Mouse (Mus musculus): ENCODE results near the gene Gm9195.

The Gm9195 gene

DNA sequence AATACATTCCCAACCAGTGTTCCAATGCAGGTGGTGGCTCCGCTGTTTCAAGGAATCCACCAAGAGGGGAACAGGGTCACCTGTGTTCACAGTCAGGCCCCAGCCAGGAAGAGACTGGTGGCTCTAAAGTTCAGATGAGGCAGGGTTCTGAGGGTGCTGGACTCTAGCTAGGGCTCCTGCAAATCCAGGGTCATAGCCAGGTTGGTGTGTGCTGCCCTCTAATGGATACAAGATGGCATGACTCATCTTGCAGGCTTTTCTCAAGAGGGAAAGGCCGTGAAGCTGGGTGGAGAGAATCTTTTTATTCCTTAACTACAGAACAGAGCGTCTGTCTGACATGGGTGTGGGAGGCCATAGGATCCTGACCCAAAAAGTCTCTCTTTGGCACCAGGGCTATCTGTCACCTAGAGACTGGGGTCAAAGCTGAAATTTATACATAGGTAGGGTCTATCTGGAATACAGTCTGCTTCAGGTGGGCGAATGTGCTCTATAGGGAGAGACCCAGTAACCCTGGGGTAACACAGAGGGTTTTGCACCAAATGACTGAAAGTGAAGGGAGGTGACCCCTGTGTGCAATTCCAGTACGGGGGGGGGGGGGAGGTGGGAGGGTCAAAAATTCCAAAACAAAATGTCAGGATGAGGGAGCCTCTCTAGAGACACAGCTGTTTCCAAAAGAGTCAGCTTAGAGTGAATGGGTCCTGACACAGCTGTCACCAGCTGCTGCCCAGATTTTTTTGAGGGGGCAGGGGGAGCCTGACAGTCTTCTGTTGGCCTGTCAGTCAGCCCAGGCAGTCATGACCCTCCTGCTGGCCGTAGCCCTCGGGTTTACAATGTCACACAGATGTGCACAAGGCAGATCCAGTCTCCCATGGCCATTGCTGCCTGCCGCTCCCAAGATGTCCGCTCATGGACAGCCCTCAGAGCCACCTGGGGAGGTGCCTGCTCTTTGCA is 44.2 kb downstream of the Gm9195 start:
- in situ Hi-C loops (cut with MboI, MseI), result loop anchor here in 1 of 2 experiments (5.0 kb wide), 1 partner anchor 75 kb away; no protein-coding TSS in a partner anchor

DNA sequence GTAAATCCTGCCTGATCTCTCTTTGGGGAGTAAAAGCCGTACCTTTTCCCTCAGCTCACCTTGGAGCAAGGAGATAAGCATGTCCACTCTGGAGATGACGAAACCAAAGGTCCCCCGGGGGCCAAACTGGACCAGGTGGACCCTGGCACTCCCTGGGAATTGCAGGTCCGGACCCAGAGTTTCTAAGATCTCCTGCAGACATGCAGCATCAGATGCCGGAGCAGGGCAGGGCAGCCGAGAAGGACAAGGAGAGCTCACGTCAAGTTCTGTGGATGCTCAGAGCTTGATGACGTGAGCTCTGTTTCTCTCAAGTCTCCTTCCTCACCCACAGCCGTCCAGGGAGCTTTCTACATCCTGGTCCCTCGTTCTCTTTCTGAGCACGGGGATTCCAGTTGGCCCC is 48.7 kb downstream of the Gm9195 start:
- in situ Hi-C loops (cut with MboI, MseI), result no loop called here

DNA sequence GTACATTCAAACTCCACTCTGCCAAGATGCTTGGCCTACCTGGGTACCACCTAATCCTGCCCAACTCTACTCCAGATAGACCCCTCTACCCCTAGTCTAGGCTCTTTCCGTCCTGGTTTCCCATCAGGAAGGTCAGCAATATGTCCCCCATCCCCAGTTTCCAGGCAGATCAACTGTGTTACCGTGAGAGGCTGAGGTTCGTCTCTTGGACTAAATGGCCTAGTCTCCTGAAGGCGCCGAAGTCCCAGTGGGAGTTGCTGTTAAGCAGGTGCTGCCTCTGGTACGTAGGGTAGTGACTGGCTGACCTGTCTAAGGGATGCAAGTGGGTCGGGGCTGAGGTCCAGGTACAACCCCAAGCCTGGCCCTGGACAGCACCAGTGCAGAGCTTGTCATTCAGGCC is 50.7 kb downstream of the Gm9195 start:
- in situ Hi-C loops (cut with MboI, MseI), result no loop called here

DNA sequence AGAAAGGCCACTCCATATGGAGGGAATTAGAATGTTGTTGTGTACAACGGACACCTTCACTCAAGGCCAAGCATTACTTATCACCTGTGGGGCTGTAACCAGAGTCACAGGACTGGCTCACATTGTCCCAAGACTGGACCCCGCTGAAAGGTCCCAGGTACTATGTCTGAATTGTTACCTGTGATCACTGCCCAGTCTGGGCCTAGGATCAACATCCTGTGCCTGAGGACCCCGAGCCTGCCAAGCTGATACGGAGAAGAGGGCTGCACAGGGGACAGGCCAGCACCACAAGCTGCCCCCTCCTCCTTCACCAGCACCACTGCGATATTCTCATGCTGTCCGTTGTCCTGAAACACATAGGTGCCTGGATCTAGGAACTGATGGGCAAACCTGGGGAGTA is 51.2 kb downstream of the Gm9195 start:
- in situ Hi-C loops (cut with MboI, MseI), result no loop called here

DNA sequence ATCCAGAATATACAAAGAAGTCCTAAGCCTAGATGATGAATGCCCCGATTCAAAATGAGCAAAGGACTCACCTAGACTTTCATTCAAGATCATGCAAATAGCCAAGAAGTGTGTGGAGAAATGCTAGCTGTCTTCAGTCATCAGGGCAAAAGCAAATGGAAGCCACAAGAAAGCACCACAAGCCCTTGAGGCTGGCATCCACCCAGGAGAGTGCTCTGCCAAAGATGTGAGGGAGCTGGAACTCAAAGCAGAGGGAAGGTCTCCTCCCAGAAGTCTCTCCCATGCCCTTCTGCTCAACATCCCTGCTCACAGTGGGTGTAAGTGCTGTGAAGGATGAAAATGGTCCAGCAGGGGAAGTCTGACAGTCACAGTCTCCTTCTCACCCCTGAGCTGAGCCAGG is 52.7 kb downstream of the Gm9195 start:
- in situ Hi-C loops (cut with MboI, MseI), result no loop called here

DNA sequence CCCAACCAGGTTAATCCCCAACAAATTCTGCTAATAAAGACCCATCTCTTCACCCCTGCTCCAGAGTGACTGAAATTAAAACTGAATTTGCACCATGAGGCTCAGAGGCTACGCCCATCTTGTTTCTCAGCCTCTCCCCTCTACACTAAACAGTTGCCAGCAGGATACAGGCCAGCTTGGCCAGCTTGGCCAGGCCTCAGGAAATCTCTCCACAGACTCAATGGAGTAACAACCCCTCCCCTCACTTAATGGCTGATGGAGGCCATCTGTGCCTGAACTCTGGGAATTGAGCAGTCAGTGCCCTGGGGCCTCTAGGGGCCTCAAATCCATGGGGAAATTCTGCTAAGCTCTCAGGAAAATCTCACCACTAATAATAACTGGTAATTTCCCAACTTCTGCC is 101.9 kb downstream of the Gm9195 start:
- in situ Hi-C loops (cut with MboI, MseI), result loop anchor here (10.0 kb wide), 2 partner anchors 685 to 705 kb away; no protein-coding TSS in a partner anchor

DNA sequence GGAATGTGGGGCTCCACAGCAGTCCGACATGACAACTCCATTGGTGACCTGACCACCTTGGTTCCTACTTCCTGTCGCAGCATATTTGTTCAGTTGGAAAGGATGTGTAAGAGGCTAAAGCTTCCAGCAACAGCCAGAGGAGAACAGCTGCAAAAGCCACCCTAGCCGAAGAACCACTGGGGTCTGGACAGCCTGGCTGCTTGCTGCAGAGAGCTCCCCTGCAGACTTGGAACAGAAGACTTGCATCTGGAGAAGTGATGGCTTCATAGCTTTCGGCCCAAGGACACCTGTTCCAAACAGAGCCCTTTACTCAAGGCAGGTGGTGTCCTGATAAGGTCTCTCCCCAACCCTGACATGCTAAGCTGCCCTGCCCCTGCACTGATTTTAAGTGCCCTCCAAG is 102.3 kb downstream of the Gm9195 start:
- in situ Hi-C loops (cut with MboI, MseI), result loop anchor here in 1 of 2 experiments (10.0 kb wide), 1 partner anchor 706 kb away; no protein-coding TSS in a partner anchor

DNA sequence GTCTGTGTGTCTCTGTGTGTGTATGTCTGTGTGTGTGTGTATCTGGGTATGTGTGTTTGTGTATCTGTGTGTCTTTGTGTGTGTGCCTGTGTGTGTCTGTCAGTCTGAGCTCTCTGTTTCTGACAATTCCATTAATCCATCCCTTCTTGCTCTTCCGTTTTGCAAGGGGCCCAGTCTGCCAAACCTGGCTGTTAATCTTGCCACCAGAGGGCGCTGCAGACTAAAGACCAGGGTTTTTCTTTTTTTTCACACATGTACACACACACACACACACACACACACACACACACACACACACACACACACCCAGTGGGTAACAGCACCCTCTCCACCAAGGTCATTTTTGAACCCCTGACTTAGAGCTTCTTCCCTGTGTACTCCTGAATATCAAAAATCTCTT is 114.4 kb downstream of the Gm9195 start:
- in situ Hi-C loops (cut with MboI, MseI), result loop anchor here in 1 of 2 experiments (5.0 kb wide), 1 partner anchor 930 kb away; no protein-coding TSS in a partner anchor
